Mouse (Mus musculus) heart, postnatal 25 days (tissue): ENCODE measurements around the gene Lsamp. TPM values are rescaled to one million over a fixed set of nuclear protein-coding genes. Genes with fewer than 3 reads are reported as not detected.

Experiments
- DNase-seq: peaks from one replicate; pipeline ENCODE4 v3.0.0; 2022; ENCODE audit warnings: low spot score
- intact Hi-C: fragments of 180-260 bp; cut with DNase I; formaldehyde crosslinking; loops from one replicate; pipeline ENCODE4 v1.15.1; 2025
- microRNA-seq: library from miRNA; unstranded; fragments of <30 nt; microRNA quantifications from one replicate; pipeline ENCODE4 v1.2.0, GENCODE M21; 2022
- total RNA-seq, 2 experiments: library from RNA; stranded (reverse); gene quantifications; 2 replicates each; pipeline ENCODE4 v1.2.3; 2021

Lsamp gene
- total RNA-seq, 2 experiments from 2014 or later: 1.5 to 1.8 TPM

DNA sequence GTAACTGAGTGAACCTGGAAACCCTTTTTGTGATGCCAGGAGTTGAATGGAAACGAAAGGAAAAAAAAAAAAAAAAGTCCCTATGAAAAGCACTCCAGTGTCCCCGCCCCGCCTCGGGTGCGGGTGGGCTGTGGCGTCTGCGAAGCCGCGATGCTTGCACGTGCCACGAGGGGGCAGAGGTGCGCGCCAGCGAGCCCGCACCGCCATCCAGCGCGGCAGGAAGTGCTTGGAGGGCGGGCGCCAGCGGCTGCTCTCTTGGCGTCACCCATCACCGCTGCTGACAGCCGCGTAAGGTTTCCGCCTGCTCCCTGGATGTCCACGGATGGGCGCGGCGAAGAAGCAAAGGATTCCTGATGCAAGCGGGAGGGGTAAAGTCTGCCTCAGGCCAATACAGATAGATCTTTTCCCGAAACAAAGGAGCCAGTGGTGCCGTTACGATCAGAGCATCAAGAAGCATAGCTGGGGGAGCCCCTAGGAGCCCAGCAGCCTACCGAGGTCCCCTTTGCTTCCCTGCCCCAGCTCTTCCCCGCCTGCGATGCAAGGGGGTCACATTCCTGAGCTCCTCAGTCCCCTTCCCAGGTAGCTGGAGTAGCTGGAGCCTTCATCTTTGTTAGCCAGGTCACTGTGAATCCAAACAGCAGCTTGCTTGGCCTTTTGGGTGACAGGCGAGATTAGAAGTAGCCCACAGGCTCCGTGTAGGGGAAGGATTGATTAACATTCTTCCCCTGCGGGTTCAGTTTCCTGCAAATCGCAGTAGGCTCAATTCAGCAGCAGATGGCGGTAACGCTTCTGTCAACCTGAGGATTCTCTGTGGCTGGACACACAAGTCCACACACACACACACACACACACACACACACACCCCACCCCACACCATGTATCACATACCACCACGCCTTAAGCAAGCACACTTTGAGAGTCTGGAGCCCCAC, 2206.2 kb downstream of the Lsamp start:
- intact Hi-C loops: loop anchor here (2.0 kb wide), 1 partner anchor 592 kb away; no protein-coding TSS in a partner anchor
- peak; percentile 85 for DNase-seq

Small RNAs within 50 kb of the gene (microRNA-seq; reads per million reads assigned to microRNA genes)
- gene Gm27887 (not detected), gene Gm47276 (not detected)
